Mouse (Mus musculus): ENCODE measurements around the gene Tec. TPM values are rescaled to one million over a fixed set of nuclear protein-coding genes. Genes with fewer than 3 reads are reported as not detected.
A peak's percentile ranks its signal among the peaks of the same experiment; 100 is the strongest.

The Tec gene
- total and polyA plus RNA-seq, 2 experiments, result 6.6 to 24.7 TPM

DNA sequence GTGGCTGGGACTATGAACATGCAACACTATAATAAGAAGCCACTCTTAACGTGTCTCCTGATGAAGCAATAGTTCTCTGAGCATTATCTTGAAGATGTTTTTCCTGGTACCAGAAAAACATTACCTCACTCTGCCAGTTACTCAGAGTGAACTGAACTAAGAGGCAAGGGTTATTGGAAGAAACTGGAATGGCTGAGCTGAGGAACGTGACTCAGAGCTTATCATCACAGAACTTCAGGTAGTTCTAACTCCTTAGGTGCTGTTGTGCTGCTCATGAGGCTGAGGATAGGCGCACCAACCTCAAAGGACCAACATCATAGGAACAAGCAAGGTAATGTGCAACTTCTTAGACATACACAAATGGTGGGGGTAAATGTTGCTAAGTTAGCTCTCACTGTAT lies 28.6 kb downstream of the Tec start:
- TF ChIP-seq CTCF (IDR thresholded peaks at IDR 0.05; ENCODE audit: low read depth, low read length) (no peak), POLR2A (IDR thresholded peaks at IDR 0.05; ENCODE audit: extremely low read depth, insufficient read depth, low read length) (no peak)
- no peaks in the 10 kb centered on the region for H3K36me3 ChIP-seq (ENCODE audit: control insufficient read depth, insufficient read depth, low read length)
- WGBS, result 82% methylated on average over 3 of the region's 3 CpGs
- H3K4me1 ChIP-seq (ENCODE audit: control insufficient read depth, insufficient read depth, low read length), result peaks cover 4% of the 10 kb centered on the region
- H3K27me3 ChIP-seq (ENCODE audit: control insufficient read depth, insufficient read depth, low read length), result no peaks in the 10 kb centered on the region
- no peak overlapping the region for H3K4me3 ChIP-seq (ENCODE audit: insufficient read depth, low read depth, low read length)
- DNase-seq (ENCODE audit: extremely low read depth, low read depth, low spot score), result no peak
- H3K9ac ChIP-seq (ENCODE audit: low read depth, low read length), result no peak overlapping the region
- H3K27ac ChIP-seq (replicated peaks; ENCODE audit: insufficient read depth, low read depth, low read length), result no peak overlapping the region
- peaks cover 34% of the 10 kb centered on the region for H3K79me2 ChIP-seq (ENCODE audit: control insufficient read depth, insufficient read depth, low read length)

DNA sequence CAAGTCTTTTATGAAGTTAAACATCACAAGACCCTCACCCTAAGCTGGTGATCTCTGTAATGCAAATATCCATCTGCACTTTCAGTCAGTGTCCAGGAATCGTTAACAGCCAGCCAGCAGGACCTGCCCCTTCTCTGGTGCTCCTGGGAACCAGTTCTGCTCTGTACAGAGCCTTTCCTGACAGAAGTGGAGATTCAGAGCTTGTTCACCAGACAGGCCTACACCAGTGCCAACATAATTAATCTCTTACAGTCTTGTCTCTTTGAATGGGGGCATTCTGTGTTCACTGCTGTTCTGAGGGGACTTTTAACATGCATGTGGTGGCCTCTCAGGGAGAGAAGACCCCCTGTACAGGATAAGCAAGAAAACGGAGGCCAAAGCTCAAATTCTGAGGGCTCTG lies 29.3 kb downstream of the Tec start:
- 76% methylated on average over 2 of the region's 2 CpGs for WGBS

DNA sequence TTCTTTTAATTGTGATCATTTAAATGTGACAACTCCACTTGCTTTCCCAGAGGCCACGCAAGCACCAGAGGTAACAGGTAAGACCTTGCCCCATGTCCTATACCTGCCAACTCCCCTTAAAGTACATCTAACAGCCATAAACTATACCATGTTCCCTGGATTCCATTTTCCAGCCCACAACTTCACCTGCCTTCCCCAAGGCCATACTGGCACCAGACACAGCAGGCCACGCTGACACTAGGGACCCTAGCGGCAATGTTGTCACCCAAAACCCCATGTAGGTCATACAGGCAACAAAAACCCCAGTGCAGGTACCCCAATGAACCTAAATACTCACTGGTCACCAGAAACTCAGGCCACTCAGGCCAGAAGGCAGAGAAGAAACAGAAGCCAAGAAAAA lies 32.6 kb downstream of the Tec start:
- Histone ChIP-seq H3K27ac (replicated peaks; ENCODE audit: insufficient read depth, low read depth, low read length) (no peak overlapping the region), H3K79me2 (ENCODE audit: control insufficient read depth, insufficient read depth, low read length) (peaks cover 21% of the 10 kb centered on the region), H3K36me3 (ENCODE audit: control insufficient read depth, insufficient read depth, low read length) (no peaks in the 10 kb centered on the region), H3K9ac (ENCODE audit: low read depth, low read length) (no peak overlapping the region), H3K4me3 (ENCODE audit: insufficient read depth, low read depth, low read length) (no peak overlapping the region), H3K4me1 (ENCODE audit: control insufficient read depth, insufficient read depth, low read length) (peaks cover 22% of the 10 kb centered on the region), H3K27me3 (ENCODE audit: control insufficient read depth, insufficient read depth, low read length) (no peaks in the 10 kb centered on the region)
- no peak for DNase-seq (ENCODE audit: extremely low read depth, low read depth, low spot score)
- no peak for TF ChIP-seq CTCF (IDR thresholded peaks at IDR 0.05; ENCODE audit: low read depth, low read length)
- TF ChIP-seq POLR2A (IDR thresholded peaks at IDR 0.05; ENCODE audit: extremely low read depth, insufficient read depth, low read length), result no peak
- 93% methylated on average over 3 of the region's 3 CpGs for WGBS

More for the DNA sequence above, 29.3 kb downstream of the Tec start:
- Histone ChIP-seq H3K27ac (replicated peaks; ENCODE audit: insufficient read depth, low read depth, low read length) (no peak overlapping the region), H3K4me1 (ENCODE audit: control insufficient read depth, insufficient read depth, low read length) (no peaks in the 10 kb centered on the region), H3K27me3 (ENCODE audit: control insufficient read depth, insufficient read depth, low read length) (no peaks in the 10 kb centered on the region), H3K4me3 (ENCODE audit: insufficient read depth, low read depth, low read length) (no peak overlapping the region), H3K9ac (ENCODE audit: low read depth, low read length) (no peak overlapping the region), H3K79me2 (ENCODE audit: control insufficient read depth, insufficient read depth, low read length) (peaks cover 33% of the 10 kb centered on the region), H3K36me3 (ENCODE audit: control insufficient read depth, insufficient read depth, low read length) (no peaks in the 10 kb centered on the region)
- TF ChIP-seq CTCF (IDR thresholded peaks at IDR 0.05; ENCODE audit: low read depth, low read length), result no peak
- no peak for TF ChIP-seq POLR2A (IDR thresholded peaks at IDR 0.05; ENCODE audit: extremely low read depth, insufficient read depth, low read length)
- DNase-seq (ENCODE audit: extremely low read depth, low read depth, low spot score), result no peak

GRCm38 (mm10) chr5:72832904-72833765 lies 35.1 kb downstream of the Tec start:
- Histone ChIP-seq H3K4me3 (ENCODE audit: insufficient read depth, low read depth, low read length) (no peak overlapping the region), H3K9ac (ENCODE audit: low read depth, low read length) (no peak overlapping the region), H3K27ac (replicated peaks; ENCODE audit: insufficient read depth, low read depth, low read length) (peak overlapping the region; percentile 4; the same call in 1 of the 2 replicates), H3K79me2 (ENCODE audit: control insufficient read depth, insufficient read depth, low read length) (peaks cover 32% of the 10 kb centered on the region), H3K4me1 (ENCODE audit: control insufficient read depth, insufficient read depth, low read length) (peaks cover 22% of the 10 kb centered on the region), H3K36me3 (ENCODE audit: control insufficient read depth, insufficient read depth, low read length) (no peaks in the 10 kb centered on the region), H3K27me3 (ENCODE audit: control insufficient read depth, insufficient read depth, low read length) (no peaks in the 10 kb centered on the region)
- 47% methylated on average over 15 of the region's 15 CpGs for WGBS
- peak; percentile 88 for DNase-seq (ENCODE audit: extremely low read depth, low read depth, low spot score)
- TF ChIP-seq CTCF (IDR thresholded peaks at IDR 0.05; ENCODE audit: low read depth, low read length) (no peak), POLR2A (IDR thresholded peaks at IDR 0.05; ENCODE audit: extremely low read depth, insufficient read depth, low read length) (no peak)

DNA sequence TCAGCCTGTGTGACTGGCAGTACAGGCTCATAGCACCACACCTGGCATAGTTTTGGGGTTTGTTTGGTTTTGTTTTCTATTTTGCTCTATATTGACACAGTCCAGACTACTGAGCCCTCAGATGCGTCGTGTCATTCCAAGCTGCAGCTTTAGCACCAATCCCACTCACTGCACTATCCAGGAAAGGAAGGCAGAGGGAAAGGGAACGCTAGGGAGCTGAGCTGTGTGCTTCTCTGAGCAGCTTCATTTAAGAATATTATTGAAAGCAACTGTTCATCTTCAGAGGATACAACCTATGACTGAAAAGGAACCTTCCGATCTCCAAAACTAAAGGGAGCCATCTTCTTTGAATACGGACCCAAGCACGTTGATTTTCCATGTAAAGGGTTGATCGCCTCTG lies 36.1 kb downstream of the Tec start:
- Histone ChIP-seq H3K27ac (replicated peaks; ENCODE audit: insufficient read depth, low read depth, low read length) (0 out of 2 replicates have a peak overlapping the region, but pooled peaks have one; percentile 6), H3K27me3 (ENCODE audit: control insufficient read depth, insufficient read depth, low read length) (no peaks in the 10 kb centered on the region), H3K4me3 (ENCODE audit: insufficient read depth, low read depth, low read length) (no peak overlapping the region), H3K36me3 (ENCODE audit: control insufficient read depth, insufficient read depth, low read length) (no peaks in the 10 kb centered on the region), H3K79me2 (ENCODE audit: control insufficient read depth, insufficient read depth, low read length) (peaks cover 29% of the 10 kb centered on the region), H3K9ac (ENCODE audit: low read depth, low read length) (no peak overlapping the region), H3K4me1 (ENCODE audit: control insufficient read depth, insufficient read depth, low read length) (peaks cover 22% of the 10 kb centered on the region)
- TF ChIP-seq POLR2A (IDR thresholded peaks at IDR 0.05; ENCODE audit: extremely low read depth, insufficient read depth, low read length) (no peak), CTCF (IDR thresholded peaks at IDR 0.05; ENCODE audit: low read depth, low read length) (no peak)
- WGBS, result 77% methylated on average over 7 of the region's 7 CpGs
- peak; percentile 42 for DNase-seq (ENCODE audit: extremely low read depth, low read depth, low spot score)
